Mouse (Mus musculus) small intestine, adult 2 months (tissue): ENCODE measurements at regions not wholly inside any gene's neighbourhood (a gene's known extent, or its start where the extent isn't known, plus 50 kb on each side); places are given as distances from the start of the nearest gene placed in this dataset.

ENCODE experiments used
- H3K27ac ChIP-seq: fragments of 200-500 bp; 2 replicates; pipeline ENCODE4 v1.5.1; 2012; ENCODE audit warnings: low read depth, low read length, control low read depth, inconsistent platforms; ENCODE audit not compliant: insufficient read depth
- H3K27me3 ChIP-seq: fragments of 200-500 bp; 2 replicates; pipeline ENCODE4 v1.6.1; 2012; ENCODE audit warnings: mild to moderate bottlenecking, moderate library complexity, low read length, inconsistent platforms; ENCODE audit not compliant: control insufficient read depth, insufficient read depth
- H3K36me3 ChIP-seq: fragments of 200-500 bp; 2 replicates; pipeline ENCODE4 v1.6.1; 2012; ENCODE audit warnings: mild to moderate bottlenecking, low read length, control low read depth, inconsistent platforms; ENCODE audit not compliant: control insufficient read depth, insufficient read depth
- H3K4me1 ChIP-seq: fragments of 200-500 bp; 2 replicates; pipeline ENCODE4 v1.6.1; 2012; ENCODE audit warnings: low read length, inconsistent platforms, mixed read lengths; ENCODE audit not compliant: control insufficient read depth, insufficient read depth, insufficient read length
- H3K4me3 ChIP-seq: fragments of 200-500 bp; 2 replicates; pipeline ENCODE4 v1.5.1; 2012; ENCODE audit warnings: low read depth, mild to moderate bottlenecking, control low read depth, inconsistent platforms, low read length, moderate library complexity
- CTCF ChIP-seq: fragments of 200-500 bp; IDR thresholded peaks from 2 replicates; pipeline ENCODE4 v1.5.1; 2012; ENCODE audit warnings: low read depth, mild to moderate bottlenecking, control low read depth, inconsistent platforms, low read length, moderate library complexity, mixed read lengths; ENCODE audit not compliant: insufficient replicate concordance, insufficient read length; ENCODE audit errors: extremely low read depth
- POLR2A ChIP-seq: fragments of 200-500 bp; IDR thresholded peaks from 2 replicates; pipeline ENCODE4 v1.6.1; 2012; ENCODE audit warnings: low read depth, mild to moderate bottlenecking, control low read depth, inconsistent platforms, low read length, moderate library complexity
- WGBS: fragments of 180-500 bp; shearing (Covaris S2); methylation state at CpG from one replicate; pipeline ENCODE4 v1.1.7; 2018; 5-methylcytosine and 5-hydroxymethylcytosine counted together

DNA sequence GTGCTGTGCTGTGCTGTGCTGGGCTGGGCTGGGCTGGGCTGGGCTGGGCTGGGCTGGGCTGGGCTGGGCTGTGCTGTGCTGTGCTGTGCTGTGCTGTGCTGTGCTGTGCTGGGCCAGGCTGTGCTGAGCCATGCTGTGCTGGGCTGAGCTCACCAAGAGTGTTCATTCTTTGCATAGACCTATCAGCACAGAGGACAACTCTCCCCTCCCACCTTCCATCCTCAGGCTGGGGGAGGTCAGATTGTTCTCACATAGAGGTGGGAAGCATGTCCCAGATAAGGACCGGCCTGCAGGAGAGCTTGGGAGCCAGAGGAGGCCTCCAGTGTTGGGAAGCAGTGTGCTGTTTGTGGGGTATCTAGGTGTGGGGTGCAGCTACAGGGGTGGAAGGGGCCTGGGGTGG lies 188.0 kb downstream of the Matn1 start:
- Histone ChIP-seq H3K27me3 (no peaks in the 10 kb centered on the region), H3K4me1 (no peaks in the 10 kb centered on the region), H3K36me3 (no peaks in the 10 kb centered on the region), H3K4me3 (no peak overlapping the region), H3K27ac (no peak overlapping the region)
- WGBS = 12% methylated on average over 1 of the region's 1 CpGs
- no peak for TF ChIP-seq POLR2A
- no peak for TF ChIP-seq CTCF

DNA sequence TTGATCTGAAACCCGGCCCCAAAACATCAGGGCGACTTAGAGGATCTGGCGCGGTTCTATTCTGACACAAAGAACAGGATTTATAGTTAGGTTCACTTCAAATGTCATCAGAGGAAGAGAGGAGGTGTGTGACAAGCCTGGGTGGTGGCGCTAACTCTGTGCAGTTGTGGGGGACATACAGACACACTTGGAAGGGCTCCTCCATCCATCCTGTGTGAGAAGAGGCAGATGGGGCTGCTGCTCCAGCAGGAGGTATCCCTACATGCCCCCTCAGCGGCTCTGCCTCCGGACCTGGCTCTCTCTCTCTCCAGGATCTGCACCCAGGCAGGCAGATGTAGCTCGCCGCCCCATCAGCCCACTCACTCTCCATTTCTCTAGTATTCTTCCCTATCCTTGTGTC lies 188.6 kb downstream of the Matn1 start:
- TF ChIP-seq CTCF = no peak
- TF ChIP-seq POLR2A = no peak
- 65% methylated on average over 9 of the region's 9 CpGs for WGBS
- Histone ChIP-seq H3K27me3 (no peaks in the 10 kb centered on the region), H3K4me1 (no peaks in the 10 kb centered on the region), H3K27ac (no peak overlapping the region), H3K4me3 (no peak overlapping the region), H3K36me3 (no peaks in the 10 kb centered on the region)

DNA sequence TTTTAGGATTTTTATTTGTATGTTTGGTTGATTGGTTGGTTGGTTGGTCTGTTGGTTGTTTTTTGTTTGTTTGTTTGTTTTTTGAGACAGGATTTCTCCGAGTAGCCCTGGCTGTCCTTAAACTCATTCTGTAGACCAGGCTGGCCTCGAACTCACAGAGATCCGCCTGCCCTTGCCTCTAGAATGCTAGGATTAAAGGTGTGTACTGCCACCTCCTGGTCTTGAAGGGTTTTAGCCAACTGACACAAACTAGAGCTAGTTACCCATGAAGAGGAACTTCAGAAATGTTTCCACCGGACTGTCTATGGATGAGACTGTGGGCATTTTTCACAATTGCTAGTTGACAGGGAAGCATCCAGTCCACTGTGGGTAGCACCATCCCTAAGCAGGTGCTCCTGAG lies 191.7 kb downstream of the Matn1 start:
- Histone ChIP-seq H3K4me1 (no peaks in the 10 kb centered on the region), H3K4me3 (no peak overlapping the region), H3K27me3 (no peaks in the 10 kb centered on the region), H3K27ac (no peak overlapping the region), H3K36me3 (no peaks in the 10 kb centered on the region)
- TF ChIP-seq CTCF (no peak), POLR2A (no peak)
- 71% methylated on average over 4 of the region's 4 CpGs for WGBS

DNA sequence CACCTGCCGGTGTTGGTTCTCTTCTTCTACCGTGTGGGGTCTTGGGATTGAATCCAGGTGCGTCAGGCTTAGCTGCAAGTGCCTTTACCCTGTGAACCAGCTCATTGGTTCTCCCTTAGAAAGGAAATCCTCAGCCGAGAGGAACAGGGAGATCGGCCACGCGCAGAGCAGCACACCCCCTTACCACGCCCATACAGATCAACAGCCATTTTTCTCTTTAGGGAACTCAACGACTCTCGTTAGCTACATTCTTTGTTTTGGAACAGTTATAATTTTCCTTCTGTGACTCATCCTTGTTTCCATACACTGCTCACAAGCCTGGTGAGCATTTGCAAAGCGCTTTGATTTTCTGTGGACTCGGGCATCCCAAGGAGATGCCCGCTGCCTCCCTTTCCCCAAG lies 194.7 kb downstream of the Matn1 start:
- Histone ChIP-seq H3K36me3 (no peaks in the 10 kb centered on the region), H3K27me3 (no peaks in the 10 kb centered on the region), H3K27ac (no peak overlapping the region), H3K4me3 (no peak overlapping the region), H3K4me1 (no peaks in the 10 kb centered on the region)
- TF ChIP-seq CTCF = no peak
- TF ChIP-seq POLR2A = no peak
- WGBS = 74% methylated on average over 13 of the region's 13 CpGs

DNA sequence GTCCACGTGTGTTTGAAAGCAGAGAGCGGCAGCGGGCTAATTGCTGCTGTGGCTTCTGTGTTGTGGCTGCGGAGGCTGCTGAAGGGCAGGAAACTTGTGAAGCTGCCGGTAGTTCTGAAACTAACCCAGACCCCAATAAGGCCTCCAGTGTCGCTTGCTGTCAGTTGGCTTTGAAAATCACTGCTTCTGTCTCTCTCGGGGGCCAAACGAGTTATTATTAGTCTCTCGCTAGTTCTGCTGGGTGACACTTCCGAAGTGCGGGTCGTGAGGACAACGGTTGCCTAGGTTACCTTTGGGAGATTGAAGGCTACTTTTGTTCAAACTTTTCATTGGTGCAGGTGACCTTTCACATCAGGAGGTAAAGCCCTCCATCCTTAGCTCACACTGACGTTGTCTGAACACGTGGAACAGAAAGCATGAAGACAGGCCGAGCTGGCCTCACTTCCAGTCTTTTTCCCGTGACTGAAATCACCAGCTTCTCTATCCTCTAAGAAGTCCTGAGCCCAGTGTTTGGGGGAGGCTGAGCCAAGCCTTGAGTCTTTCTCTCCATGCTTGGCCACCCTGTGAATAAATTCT lies 197.8 kb downstream of the Matn1 start:
- Histone ChIP-seq H3K36me3 (no peaks in the 10 kb centered on the region), H3K4me3 (no peak overlapping the region), H3K27me3 (no peaks in the 10 kb centered on the region), H3K27ac (no peak overlapping the region), H3K4me1 (no peaks in the 10 kb centered on the region)
- WGBS = 78% methylated on average over 17 of the region's 17 CpGs
- TF ChIP-seq POLR2A (no peak), CTCF (no peak)

DNA sequence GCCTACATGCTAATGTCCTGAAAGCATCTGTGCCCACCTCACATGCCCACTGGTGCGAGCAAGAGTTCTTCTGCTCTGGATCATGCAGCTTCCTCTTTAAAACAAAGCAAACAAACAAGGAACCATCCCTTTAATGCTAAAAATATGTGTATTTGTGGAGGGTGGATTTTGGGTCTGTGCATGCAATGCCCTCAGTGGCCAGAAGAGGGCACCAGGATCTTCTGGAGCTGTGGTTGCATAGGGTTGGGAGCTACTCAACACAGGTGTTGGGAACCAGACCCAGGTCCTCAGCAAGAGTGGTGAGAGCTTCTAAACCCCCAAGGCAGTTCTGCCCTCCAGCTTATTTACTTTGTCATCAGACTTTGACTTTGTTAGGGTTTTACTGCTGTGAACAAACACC lies 201.3 kb downstream of the Matn1 start:
- no peak overlapping the region for H3K27ac ChIP-seq
- 67% methylated on average over 1 of the region's 1 CpGs for WGBS
- no peaks in the 10 kb centered on the region for H3K4me1 ChIP-seq
- no peaks in the 10 kb centered on the region for H3K36me3 ChIP-seq
- TF ChIP-seq POLR2A (no peak), CTCF (peak; percentile 47; the same call in 1 of the 2 replicates)
- no peak overlapping the region for H3K4me3 ChIP-seq
- no peaks in the 10 kb centered on the region for H3K27me3 ChIP-seq

DNA sequence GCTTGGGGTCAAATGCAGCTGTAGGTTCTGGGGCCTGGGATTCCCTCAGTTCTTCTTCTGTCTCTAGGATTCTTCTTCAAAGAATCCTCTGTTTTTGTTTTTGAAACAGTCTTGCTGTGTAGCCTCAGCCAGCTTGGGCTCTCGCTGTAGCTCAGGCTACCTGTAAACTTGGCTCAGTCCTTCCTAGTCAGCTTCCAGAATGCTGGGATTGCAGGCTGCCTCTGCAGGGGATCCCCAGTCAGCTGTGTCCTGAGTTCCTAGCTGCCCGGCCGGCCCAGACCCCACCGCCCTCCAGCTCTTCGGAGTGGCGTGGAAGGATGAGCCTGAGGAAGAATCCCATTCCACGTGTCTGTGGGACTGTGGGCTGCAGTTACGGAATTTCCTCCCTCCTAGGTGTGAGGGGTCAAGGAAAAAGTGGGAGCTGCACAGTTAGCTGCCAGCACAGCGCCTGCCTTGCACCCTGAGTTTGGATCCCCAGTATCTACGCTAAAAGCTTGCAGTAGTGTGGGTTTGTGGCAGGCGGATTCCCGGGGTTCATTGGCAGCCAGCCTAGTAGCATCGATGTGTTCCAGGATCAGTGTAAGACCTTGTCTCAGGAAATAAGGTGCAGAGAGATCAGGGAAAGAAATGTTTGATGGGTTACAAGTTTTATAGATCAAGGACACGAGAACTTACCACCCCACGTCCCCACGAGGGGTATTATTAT lies 204.0 kb downstream of the Matn1 start:
- H3K36me3 ChIP-seq = no peaks in the 10 kb centered on the region
- no peak for TF ChIP-seq CTCF
- H3K27me3 ChIP-seq = no peaks in the 10 kb centered on the region
- H3K4me1 ChIP-seq = no peaks in the 10 kb centered on the region
- H3K27ac ChIP-seq = no peak overlapping the region
- 68% methylated on average over 16 of the region's 16 CpGs for WGBS
- no peak overlapping the region for H3K4me3 ChIP-seq

DNA sequence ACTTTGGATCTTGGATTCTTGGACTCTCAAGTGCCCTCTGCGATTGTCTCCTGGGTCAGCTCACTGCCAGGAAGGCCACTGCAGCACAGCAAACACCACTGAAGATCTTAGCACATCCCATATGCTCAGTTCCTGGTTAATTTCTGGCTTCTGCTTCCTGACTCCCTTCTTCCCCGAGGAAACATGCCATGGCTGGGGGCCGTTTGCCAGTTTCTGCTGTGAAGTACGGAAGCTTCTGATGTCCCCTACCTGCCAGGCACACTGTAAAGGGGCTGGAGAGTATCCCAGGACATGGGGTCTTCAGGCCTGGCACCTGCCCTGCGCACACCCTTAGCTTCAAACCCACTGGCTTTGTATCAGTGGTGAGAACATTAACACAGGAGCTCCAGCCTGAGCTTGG lies 205.3 kb downstream of the Matn1 start:
- Histone ChIP-seq H3K36me3 (no peaks in the 10 kb centered on the region), H3K27ac (no peak overlapping the region), H3K4me3 (no peak overlapping the region), H3K27me3 (no peaks in the 10 kb centered on the region), H3K4me1 (no peaks in the 10 kb centered on the region)
- 70% methylated on average over 5 of the region's 5 CpGs for WGBS
- TF ChIP-seq POLR2A = no peak
- TF ChIP-seq CTCF = no peak
